Mouse (Mus musculus) MEL (cell line): ENCODE data around the gene Rnf181. TPM values are rescaled to one million over a fixed set of nuclear protein-coding genes. Genes with fewer than 3 reads are reported as not detected.

Experiments
- DNase-seq: peaks from one replicate; pipeline ENCODE4 v3.0.0; 2011; ENCODE audit warnings: low read depth, low spot score
- H3K27ac ChIP-seq: 2 replicates; pipeline ENCODE4 v1.5.1; 2012; ENCODE audit warnings: low read depth, mild to moderate bottlenecking, control low read depth, low read length, moderate library complexity; ENCODE audit not compliant: control insufficient read depth
- H3K27me3 ChIP-seq, 2 experiments: fragments of 150-350 bp in 1 of 2; sonication (generic) in 1 of 2; 2 replicates each; pipeline ENCODE4 v1.6.1; 2012; ENCODE audit warnings: low read length in 2 of 2, mild to moderate bottlenecking in 2 of 2, improper control_type of control experiment in 1 of 2, moderate library complexity in 1 of 2; ENCODE audit not compliant: insufficient read depth in 2 of 2, control insufficient read depth in 1 of 2
- H3K36me3 ChIP-seq, 2 experiments: 2 replicates each; pipeline ENCODE4 v1.6.1; 2012 to 2014; ENCODE audit warnings: low read length in 2 of 2, improper control_type of control experiment in 1 of 2, inconsistent platforms in 1 of 2, mild to moderate bottlenecking in 1 of 2; ENCODE audit not compliant: insufficient read depth in 2 of 2, control insufficient read depth in 1 of 2
- H3K4me1 ChIP-seq, 2 experiments: fragments of 150-350 bp in 1 of 2; sonication (generic) in 1 of 2; 2 replicates each; pipeline ENCODE4 v1.6.1; 2012; ENCODE audit warnings: low read length in 2 of 2, improper control_type of control experiment in 1 of 2, mild to moderate bottlenecking in 1 of 2; ENCODE audit not compliant: insufficient read depth in 2 of 2, control insufficient read depth in 1 of 2
- H3K4me3 ChIP-seq, 2 experiments: fragments of 150-350 bp in 1 of 2; sonication (generic) in 1 of 2; 2 replicates each; pipeline ENCODE4 v1.5.1; 2012; ENCODE audit warnings: low read depth in 2 of 2, low read length in 2 of 2, mild to moderate bottlenecking in 2 of 2, moderate library complexity in 2 of 2, control low read depth in 1 of 2, improper control_type of control experiment in 1 of 2; ENCODE audit not compliant: control insufficient read depth in 1 of 2, insufficient read depth in 1 of 2
- H3K79me2 ChIP-seq: 2 replicates; pipeline ENCODE4 v1.6.1; 2012; ENCODE audit warnings: mild to moderate bottlenecking, low read length, moderate library complexity; ENCODE audit not compliant: control insufficient read depth, poor library complexity, insufficient read depth
- H3K9ac ChIP-seq: 2 replicates; pipeline ENCODE4 v1.6.1; 2012; ENCODE audit warnings: low read depth, mild to moderate bottlenecking, control low read depth, low read length, moderate library complexity; ENCODE audit not compliant: control insufficient read depth, poor library complexity, severe bottlenecking
- H3K9me3 ChIP-seq: fragments of 150-350 bp; sonication (generic); replicated peaks from 2 replicates; pipeline ENCODE4 v1.6.1; 2012; ENCODE audit warnings: mild to moderate bottlenecking, low read length, improper control_type of control experiment, moderate library complexity; ENCODE audit not compliant: insufficient read depth
- CTCF ChIP-seq, 3 experiments: IDR thresholded peaks in 2 of 3; conservative IDR thresholded peaks in 1 of 3; 2 replicates each; pipeline ENCODE4 v1.5.1; 2011 to 2012; ENCODE audit warnings: low read length in 3 of 3, low read depth in 2 of 3, mild to moderate bottlenecking in 2 of 3, improper control_type of control experiment in 1 of 3, inconsistent platforms in 1 of 3, mixed read lengths in 1 of 3, moderate library complexity in 1 of 3; ENCODE audit not compliant: control insufficient read depth in 1 of 3, insufficient read depth in 1 of 3, poor library complexity in 1 of 3, severe bottlenecking in 1 of 3
- E2F4 ChIP-seq: IDR thresholded peaks from 2 replicates; pipeline ENCODE4 v1.6.1; 2011; ENCODE audit warnings: low read depth, low read length, improper control_type of control experiment, borderline replicate concordance
- ETS1 ChIP-seq: IDR thresholded peaks from 2 replicates; pipeline ENCODE4 v1.6.1; 2012; ENCODE audit warnings: low read depth, mild to moderate bottlenecking, inconsistent platforms, low read length, improper control_type of control experiment, moderate library complexity
- GABPA ChIP-seq: IDR thresholded peaks from 2 replicates; pipeline ENCODE4 v1.6.1; 2012; ENCODE audit warnings: low read depth, mild to moderate bottlenecking, inconsistent platforms, low read length, improper control_type of control experiment, moderate library complexity
- GATA1 ChIP-seq: IDR thresholded peaks from 2 replicates; pipeline ENCODE4 v1.6.1; 2011; ENCODE audit warnings: low read depth, low read length, improper control_type of control experiment
- JUND ChIP-seq: IDR thresholded peaks from 2 replicates; pipeline ENCODE4 v1.6.1; 2011; ENCODE audit warnings: low read depth, mild to moderate bottlenecking, improper control_type of control experiment, low read length
- KAT2A ChIP-seq: conservative IDR thresholded peaks from 2 replicates; pipeline ENCODE4 v1.6.1; 2012; ENCODE audit warnings: low read depth, low read length, improper control_type of control experiment, inconsistent platforms
- MAFK ChIP-seq: IDR thresholded peaks from 2 replicates; pipeline ENCODE4 v1.6.1; 2011; ENCODE audit warnings: low read depth, mild to moderate bottlenecking, low read length, improper control_type of control experiment, borderline replicate concordance
- MAZ ChIP-seq: IDR thresholded peaks from 2 replicates; pipeline ENCODE4 v1.6.1; 2012; ENCODE audit warnings: low read depth, mild to moderate bottlenecking, inconsistent platforms, low read length, improper control_type of control experiment
- MEF2A ChIP-seq: IDR thresholded peaks from 2 replicates; pipeline ENCODE4 v1.6.1; 2014; ENCODE audit warnings: low read depth, mild to moderate bottlenecking, inconsistent platforms, low read length, improper control_type of control experiment; ENCODE audit not compliant: poor library complexity, insufficient replicate concordance, severe bottlenecking; ENCODE audit errors: extremely low read depth
- MXI1 ChIP-seq: IDR thresholded peaks from 2 replicates; pipeline ENCODE4 v1.6.1; 2011; ENCODE audit warnings: mild to moderate bottlenecking, low read depth, low read length, improper control_type of control experiment
- MYB ChIP-seq: IDR thresholded peaks from 2 replicates; pipeline ENCODE4 v1.6.1; 2011; ENCODE audit warnings: mild to moderate bottlenecking, low read depth, low read length, improper control_type of control experiment
- MYC ChIP-seq: IDR thresholded peaks from 2 replicates; pipeline ENCODE4 v1.6.1; 2011; ENCODE audit warnings: low read depth, mild to moderate bottlenecking, low read length, improper control_type of control experiment, moderate library complexity
- NELFE ChIP-seq: IDR thresholded peaks from 2 replicates; pipeline ENCODE4 v1.6.1; 2011; ENCODE audit warnings: low read depth, low read length, improper control_type of control experiment
- NRF1 ChIP-seq: IDR thresholded peaks from 2 replicates; pipeline ENCODE4 v1.6.1; 2014; ENCODE audit warnings: low read depth, mild to moderate bottlenecking, inconsistent platforms, low read length, improper control_type of control experiment, moderate library complexity; ENCODE audit not compliant: poor library complexity, insufficient read depth, severe bottlenecking
- POLR2A ChIP-seq, 2 experiments: IDR thresholded peaks; 2 replicates each; pipeline ENCODE4 v1.6.1; 2011 to 2012; ENCODE audit warnings: low read length in 2 of 2, mild to moderate bottlenecking in 2 of 2, control low read depth in 1 of 2, improper control_type of control experiment in 1 of 2, low read depth in 1 of 2, moderate library complexity in 1 of 2; ENCODE audit not compliant: control insufficient read depth in 1 of 2, insufficient read depth in 1 of 2, poor library complexity in 1 of 2
- POLR2AphosphoS2 ChIP-seq: IDR thresholded peaks from 2 replicates; pipeline ENCODE4 v1.6.1; 2011; ENCODE audit warnings: low read length, improper control_type of control experiment
- POLR2AphosphoS5 ChIP-seq: IDR thresholded peaks from 2 replicates; pipeline ENCODE4 v1.6.1; 2012; ENCODE audit warnings: low read depth, borderline replicate concordance, mild to moderate bottlenecking, inconsistent platforms, low read length, moderate library complexity, mixed read lengths
- RCOR1 ChIP-seq: IDR thresholded peaks from 2 replicates; pipeline ENCODE4 v1.6.1; 2012; ENCODE audit warnings: low read depth, mild to moderate bottlenecking, inconsistent platforms, low read length, improper control_type of control experiment
- TAL1 ChIP-seq: IDR thresholded peaks from 2 replicates; pipeline ENCODE4 v1.6.1; 2012; ENCODE audit warnings: mild to moderate bottlenecking, inconsistent platforms, low read length, moderate library complexity, mixed read lengths
- TBP ChIP-seq: IDR thresholded peaks from 2 replicates; pipeline ENCODE4 v1.8.0; 2011; ENCODE audit warnings: low read depth, low read length, improper control_type of control experiment
- UBTF ChIP-seq: IDR thresholded peaks from 2 replicates; pipeline ENCODE4 v1.6.1; 2012; ENCODE audit warnings: low read depth, mild to moderate bottlenecking, inconsistent platforms, low read length, improper control_type of control experiment, moderate library complexity, borderline replicate concordance; ENCODE audit not compliant: insufficient read depth
- USF1 ChIP-seq: IDR thresholded peaks from 2 replicates; pipeline ENCODE4 v1.6.1; 2014; ENCODE audit warnings: low read depth, mild to moderate bottlenecking, inconsistent platforms, low read length, improper control_type of control experiment, moderate library complexity
- ZC3H11A ChIP-seq: IDR thresholded peaks from 2 replicates; pipeline ENCODE4 v1.6.1; 2012; ENCODE audit warnings: low read depth, mild to moderate bottlenecking, inconsistent platforms, low read length, improper control_type of control experiment
- ZKSCAN1 ChIP-seq: IDR thresholded peaks from 2 replicates; pipeline ENCODE4 v1.6.1; 2012; ENCODE audit warnings: low read depth, mild to moderate bottlenecking, inconsistent platforms, low read length, improper control_type of control experiment, moderate library complexity
- polyA plus RNA-seq, 2 experiments: library from polyadenylated mRNA; stranded (reverse) in 1 of 2; unstranded in 1 of 2; fragments of >175 nt in 1 of 2; fragments of >200 nt in 1 of 2; gene quantifications; 2 replicates each; pipeline versions ENCODE4 v1.2.1 to v1.2.4; 2012; ENCODE audit warnings: low replicate concordance in 2 of 2, low read depth in 1 of 2; ENCODE audit not compliant: insufficient read length in 2 of 2, insufficient read depth in 1 of 2, missing spikeins in 1 of 2
- total RNA-seq: library from RNA; depleted of rRNA; stranded (reverse); fragments of 300-350 nt; gene quantifications from 2 replicates; pipeline ENCODE4 v1.2.3, GENCODE M21; 2012

Rnf181 gene
- total and polyA plus RNA-seq, 3 experiments: 47.2 to 268 (median 107) TPM

GRCm38 (mm10) chr6:72389471-72389940, 22.8 kb upstream of the Rnf181 start (continued):
- TF ChIP-seq ZKSCAN1: no peak
- TF ChIP-seq RCOR1: no peak
- TF ChIP-seq MAFK: no peak
- no peak for TF ChIP-seq MYC
- no peak for TF ChIP-seq ZC3H11A
- no peak for TF ChIP-seq NELFE
- TF ChIP-seq UBTF: peak; percentile 98; the same call in 1 of the 2 replicates
- TF ChIP-seq GATA1: peak; percentile 97
- no peak for TF ChIP-seq MXI1
- no peak for TF ChIP-seq CTCF (IDR thresholded peaks at IDR 0.05 in 2 of 3, conservative IDR thresholded peaks at IDR 0.05 in 1 of 3; ENCODE audit: control insufficient read depth in 1 of 3, insufficient read depth in 1 of 3, low read depth in 2 of 3, low read length in 3 of 3, poor library complexity in 1 of 3, severe bottlenecking in 1 of 3)
- no peak for TF ChIP-seq USF1
- TF ChIP-seq GABPA: no peak
- no peak for TF ChIP-seq NRF1
- TF ChIP-seq MAZ: no peak
- TF ChIP-seq JUND: no peak
- TF ChIP-seq MYB: no peak
- TF ChIP-seq MEF2A: no peak
- no peak for TF ChIP-seq KAT2A
- peak; percentile 49; the same call in 1 of the 2 replicates for TF ChIP-seq POLR2AphosphoS5
- TF ChIP-seq POLR2AphosphoS2: no peak
- TF ChIP-seq E2F4: no peak
- peak in 1 of 2 experiments; percentile 17; a peak in 1 of 4 replicates for TF ChIP-seq POLR2A (IDR thresholded peaks at IDR 0.05; ENCODE audit: control insufficient read depth in 1 of 2, insufficient read depth in 1 of 2, low read depth in 1 of 2, low read length in 2 of 2, poor library complexity in 1 of 2)
- TF ChIP-seq TAL1: peak; percentile 99
- TF ChIP-seq ETS1: no peak
- TF ChIP-seq TBP: peak; percentile 97

GRCm38 (mm10) chr6:72388791-72389329, 22.1 kb upstream of the Rnf181 start:
- Histone ChIP-seq H3K4me1 (peaks cover 0 to 54% of the 10 kb centered on the region in 2 experiments; a peak in 3 of 4 replicates), H3K79me2 (peaks cover 63% of the 10 kb centered on the region), H3K36me3 (peaks cover 2 to 57% of the 10 kb centered on the region in 2 experiments; a peak in 3 of 4 replicates), H3K9me3 (no peaks in the 10 kb centered on the region), H3K4me3 (peak overlapping the region; percentile 2 to 51; a peak in 3 of 4 replicates), H3K27ac (peak overlapping the region; percentile 99), H3K9ac (peak overlapping the region; percentile 84), H3K27me3 (no peaks in the 10 kb centered on the region)
- TF ChIP-seq POLR2AphosphoS5: peak; percentile 98; the same call in 1 of the 2 replicates
- TF ChIP-seq KAT2A: no peak
- peak; percentile 75 for DNase-seq
